Mouse (Mus musculus) olfactory bulb, adult 2 months (tissue): ENCODE measurements around the gene Taf6.

Source experiments
- CTCF ChIP-seq: fragments of 200-500 bp; IDR thresholded peaks from 2 replicates; pipeline ENCODE4 v1.5.1; 2012; ENCODE audit warnings: low read depth, mild to moderate bottlenecking, low read length, moderate library complexity; ENCODE audit not compliant: insufficient read depth
- POLR2A ChIP-seq: fragments of 200-500 bp; IDR thresholded peaks from 2 replicates; pipeline ENCODE4 v1.6.1; 2012; ENCODE audit warnings: mild to moderate bottlenecking, low read depth, low read length, moderate library complexity; ENCODE audit not compliant: insufficient read depth

GRCm38 (mm10) chr5:138163610-138164009, 23.6 kb downstream of the Taf6 start:
- no peak for TF ChIP-seq CTCF
- TF ChIP-seq POLR2A, result no peak
